Mouse (Mus musculus): ENCODE measurements around the gene Hmox2.

DNA sequence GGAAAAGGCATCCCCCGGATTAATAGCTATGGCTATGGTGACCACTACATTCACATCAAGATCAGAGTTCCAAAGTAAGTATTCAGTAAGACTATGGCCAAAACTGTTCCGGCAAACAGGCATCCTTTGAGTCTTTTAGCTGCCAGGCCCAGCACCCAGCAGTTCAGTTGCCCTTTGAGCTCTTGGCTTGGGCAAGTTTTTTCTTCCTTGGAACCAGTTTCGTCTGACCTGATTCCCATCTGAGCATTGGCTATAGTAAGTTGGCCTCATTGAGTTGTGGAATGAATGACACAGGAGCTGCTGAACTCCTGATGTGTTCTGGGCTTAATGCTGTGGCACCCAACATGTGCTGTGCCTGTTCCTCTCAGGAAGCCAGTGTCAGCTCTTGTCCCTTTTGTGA lies 24.9 kb upstream of the Hmox2 start:
- TF ChIP-seq GATA1 (IDR thresholded peaks at IDR 0.05; ENCODE audit: borderline replicate concordance, low read length) (no peak), FLI1 (IDR thresholded peaks at IDR 0.05; ENCODE audit: low read length) (no peak)

Measured in megakaryocyte, embryonic 14.5 days (primary cell).